In the genomic region with DNA sequence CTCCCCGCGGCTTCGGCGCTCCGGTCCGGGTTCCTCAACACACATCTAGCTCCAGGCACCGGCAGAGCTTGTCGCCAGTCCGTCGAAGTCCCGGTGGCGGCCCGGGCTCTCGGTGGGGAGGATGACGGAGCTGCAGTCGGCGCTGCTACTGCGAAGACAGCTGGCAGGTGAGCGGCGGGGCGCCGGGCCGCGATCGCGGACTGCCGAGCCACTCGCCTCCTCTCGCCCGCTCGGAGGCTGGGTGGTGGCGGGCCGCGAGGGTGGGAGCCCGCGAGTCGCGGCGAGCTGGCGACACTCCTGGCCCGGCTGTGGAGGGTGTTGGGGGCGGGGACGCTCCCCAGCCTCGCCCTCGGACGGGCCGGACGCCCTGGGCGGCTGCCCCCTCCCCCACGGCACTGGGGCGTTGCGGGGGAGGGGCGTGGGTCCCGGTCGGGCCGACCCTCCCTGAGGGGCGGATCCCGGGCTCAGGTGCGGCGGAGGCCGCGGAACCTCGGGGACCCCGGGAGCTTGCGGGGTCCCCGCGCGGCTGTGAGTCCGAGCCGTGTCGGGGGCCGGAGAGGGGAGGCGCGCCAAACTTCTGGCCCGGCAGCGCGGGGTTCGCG, we compare ENCODE assay signal across 8 mouse cellular contexts. TPM values are rescaled to one million over a fixed set of nuclear protein-coding genes. Genes with fewer than 3 reads are reported as not detected.
A peak's percentile ranks its signal among the peaks of the same experiment; 100 is the strongest.
DNase-seq lines count a peak whose midpoint lies in the region; ATAC-seq and TF ChIP-seq lines count a peak whose summit lies in the region.

No protein-coding gene starts in this region.

- H3K9me3 ChIP-seq in heart, embryonic 14.5 days (ENCODE audit: control insufficient read depth, low read length) = no peaks in the 10 kb centered on the region
- no peaks in the 10 kb centered on the region for H3K9me3 ChIP-seq in kidney, postnatal 0 days (replicated peaks; ENCODE audit: low read length)
- no peaks in the 10 kb centered on the region for H3K9me3 ChIP-seq in lung, embryonic 14.5 days (ENCODE audit: low read depth, low read length)

- H3K4me3 ChIP-seq in heart, embryonic 14.5 days (ENCODE audit: control insufficient read depth in 1 of 2, insufficient read depth in 1 of 2, low read depth in 1 of 2, low read length in 2 of 2) = peak overlapping the region; percentile 92 to 97
- H3K4me3 ChIP-seq in kidney, postnatal 0 days (replicated peaks; ENCODE audit: low read depth, low read length) = peak overlapping the region; percentile 98
- peak overlapping the region; percentile 97 for H3K4me3 ChIP-seq in lung, embryonic 14.5 days (ENCODE audit: low read depth, low read length)

- no peaks in the 10 kb centered on the region for H3K36me3 ChIP-seq in heart, embryonic 14.5 days (ENCODE audit: control insufficient read depth, insufficient read depth, low read length)
- H3K36me3 ChIP-seq in kidney, postnatal 0 days (ENCODE audit: insufficient read depth, low read length) = no peaks in the 10 kb centered on the region
- no peaks in the 10 kb centered on the region for H3K36me3 ChIP-seq in lung, embryonic 14.5 days (ENCODE audit: insufficient read depth)

- DNase-seq in 416B (ENCODE audit: low read depth) = peak; percentile 59
- DNase-seq in adrenal gland, adult 8-10 months = peak; percentile 80
- DNase-seq in kidney, postnatal 0 days (ENCODE audit: low spot score) = peak; percentile 75
- peak; percentile 90 for DNase-seq in lung, embryonic 14.5 days
- DNase-seq in thymus, postnatal 25 days = peak; percentile 74

- H3K4me1 ChIP-seq in heart, embryonic 14.5 days (ENCODE audit: control insufficient read depth in 2 of 2, insufficient read depth in 2 of 2, low read length in 2 of 2) = peaks cover 0 to 18% of the 10 kb centered on the region in 2 experiments; a peak in 3 of 4 replicates
- 0 out of 2 replicates have a peak, but pooled peaks cover 3% of the 10 kb centered on the region for H3K4me1 ChIP-seq in kidney, postnatal 0 days (replicated peaks; ENCODE audit: insufficient read depth, low read length)
- no peaks in the 10 kb centered on the region for H3K4me1 ChIP-seq in lung, embryonic 14.5 days (ENCODE audit: insufficient read depth)

- 0% methylated on average over 77 of the region's 79 CpGs for WGBS in heart, embryonic 14.5 days
- 3% methylated on average over 74 of the region's 79 CpGs for WGBS in kidney, postnatal 0 days
- WGBS in lung, embryonic 14.5 days = under 1% methylated on average over 67 of the region's 79 CpGs

- peak overlapping the region; percentile 73 for H3K4me2 ChIP-seq in heart, embryonic 14.5 days (ENCODE audit: low read length)
- peak overlapping the region; percentile 71 for H3K4me2 ChIP-seq in kidney, postnatal 0 days (ENCODE audit: low read length)
- peak overlapping the region; percentile 67 for H3K4me2 ChIP-seq in lung, embryonic 14.5 days

- no peak for TF ChIP-seq CTCF in kidney, postnatal 0 days (IDR thresholded peaks at IDR 0.05; ENCODE audit: low read depth)
- no peak for TF ChIP-seq CTCF in lung, embryonic 14.5 days (IDR thresholded peaks at IDR 0.05; ENCODE audit: low read depth)

- H3K27me3 ChIP-seq in heart, embryonic 14.5 days (ENCODE audit: control insufficient read depth, insufficient read depth, low read length) = no peaks in the 10 kb centered on the region
- no peaks in the 10 kb centered on the region for H3K27me3 ChIP-seq in kidney, postnatal 0 days (ENCODE audit: insufficient read depth, low read length)
- no peaks in the 10 kb centered on the region for H3K27me3 ChIP-seq in lung, embryonic 14.5 days (ENCODE audit: insufficient read depth, low read length)

- peak overlapping the region; percentile 98 to 99 for H3K27ac ChIP-seq in heart, embryonic 14.5 days (replicated peaks in 1 of 2; ENCODE audit: control insufficient read depth in 1 of 2, insufficient read depth in 1 of 2, low read depth in 2 of 2, low read length in 2 of 2)
- peak overlapping the region; percentile 97 for H3K27ac ChIP-seq in kidney, postnatal 0 days
- peak overlapping the region; percentile 99 for H3K27ac ChIP-seq in lung, embryonic 14.5 days (ENCODE audit: low read depth)

- peak; percentile 59 for ATAC-seq in erythroblast, adult 5-6 weeks (replicated peaks; ENCODE audit: low FRiP score, poor library complexity, severe bottlenecking)
- peak; percentile 78 for ATAC-seq in heart, embryonic 14.5 days (ENCODE audit: insufficient number of reproducible peaks, insufficient read depth, low FRiP score, low read depth)
- ATAC-seq in kidney, postnatal 0 days (replicated peaks; ENCODE audit: low FRiP score, low read depth) = peak; percentile 64
- peak; percentile 78 for ATAC-seq in lung, embryonic 14.5 days (ENCODE audit: insufficient read depth)
- 0 out of 2 replicates have a peak, but pooled peaks have one; percentile 8 for ATAC-seq in neutrophil, adult 5-6 weeks (ENCODE audit: extremely low read depth, insufficient number of reproducible peaks, low FRiP score, poor library complexity, severe bottlenecking)

- peak overlapping the region; percentile 98 for H3K9ac ChIP-seq in heart, embryonic 14.5 days (ENCODE audit: low read length)
- H3K9ac ChIP-seq in kidney, postnatal 0 days (ENCODE audit: low read depth, low read length) = peak overlapping the region; percentile 95
- peak overlapping the region; percentile 94 for H3K9ac ChIP-seq in lung, embryonic 14.5 days

RNA-seq across cellular contexts. Expression of gene Ube2g1, which starts 0.5 kb away (rescaled TPM):
- total RNA-seq in adrenal gland, adult 8-10 months (2022) = 10 to 100 TPM; 40.7 to 55.4 (median 49.6) TPM
- 10.0 and 16.3 TPM in 2 replicates for total RNA-seq in erythroblast, adult 5-6 weeks (2015; ENCODE audit: low replicate concordance)
- total RNA-seq in erythroblast, adult 5-6 weeks (2017; ENCODE audit: low replicate concordance) = 9.4 and 9.8 TPM in 2 replicates
- 60.2 and 65.4 TPM in 2 replicates for polyA plus RNA-seq in heart, embryonic 14.5 days (2014; fragmentation: Nextera tagmentation; extraction: Ambion mirVana)
- 61.2 and 63.4 TPM in 2 replicates for polyA plus RNA-seq in kidney, postnatal 0 days (2015; fragmentation: Nextera tagmentation; extraction: Ambion mirVana)
- 77.1 and 77.9 TPM in 2 replicates for polyA plus RNA-seq in lung, embryonic 14.5 days (2014; fragmentation: Nextera tagmentation; extraction: Ambion mirVana)
- 33.2 and 35.5 TPM in 2 replicates for total RNA-seq in neutrophil, adult 5-6 weeks (2017)

RNA-seq across cellular contexts. Expression of gene Spns3, which starts 57.3 kb away (rescaled TPM):
- under 1 TPM in 3 of 4 experiments, not detected in 1; 0.12 to 0.25 (median 0.19) TPM for total RNA-seq in adrenal gland, adult 8-10 months (2022)
- total RNA-seq in erythroblast, adult 5-6 weeks (2015; ENCODE audit: low replicate concordance) = 0.58 and 4.2 TPM in 2 replicates
- 1.5 and 5.1 TPM in 2 replicates for total RNA-seq in erythroblast, adult 5-6 weeks (2017; ENCODE audit: low replicate concordance)
- 0.09 TPM in 1 of 2 replicates, not detected in the other for polyA plus RNA-seq in heart, embryonic 14.5 days (2014; fragmentation: Nextera tagmentation; extraction: Ambion mirVana)
- polyA plus RNA-seq in kidney, postnatal 0 days (2015; fragmentation: Nextera tagmentation; extraction: Ambion mirVana) = 0.99 and 1.1 TPM in 2 replicates
- polyA plus RNA-seq in lung, embryonic 14.5 days (2014; fragmentation: Nextera tagmentation; extraction: Ambion mirVana) = 0.09 TPM in 1 of 2 replicates, not detected in the other
- 5.9 and 6.2 TPM in 2 replicates for total RNA-seq in neutrophil, adult 5-6 weeks (2017)

Comparison
In these comparisons a context has a peak if more than half of its experiments do, and no peak if none do; other contexts are left out.
1. Peak in every context shown above with its lines: DNase-seq, ATAC-seq, H3K4me3 ChIP-seq and H3K27ac ChIP-seq.
2. ATAC-seq: peak in every context shown above with its lines; median percentile 78 in heart, embryonic 14.5 days; 78 in lung, embryonic 14.5 days; 64 in kidney, postnatal 0 days; 59 in erythroblast, adult 5-6 weeks; 8 in neutrophil, adult 5-6 weeks.